ENCODE assay signal across 9 mouse cellular contexts in genomic region chr10:121427136-121427535, GRCm38 (mm10). TPM values are rescaled to one million over a fixed set of nuclear protein-coding genes. Genes with fewer than 3 reads are reported as not detected.
A peak's percentile ranks its signal among the peaks of the same experiment; 100 is the strongest.
DNase-seq lines count a peak whose midpoint lies in the region; ATAC-seq and TF ChIP-seq lines count a peak whose summit lies in the region.
"Had no signal": no experiment of that assay in that cellular context is flagged by ENCODE, and none has a peak within 500 bp of the region (broad histone marks: within the 10 kb centered on the region; RNA-seq: fewer than 3 reads in every experiment).

No protein-coding gene starts in this region.

- peak; percentile 78 for TF ChIP-seq CTCF in bone marrow, adult 2 months (IDR thresholded peaks at IDR 0.05; ENCODE audit: control insufficient read depth, insufficient read depth, low read length)
- peak; percentile 76 for TF ChIP-seq CTCF in intestine, postnatal 0 days (IDR thresholded peaks at IDR 0.05; ENCODE audit: low read depth)
- TF ChIP-seq CTCF in small intestine, adult 2 months (IDR thresholded peaks at IDR 0.05; ENCODE audit: extremely low read depth, insufficient read length, insufficient replicate concordance, low read depth, low read length): peak; percentile 58; the same call in 1 of the 2 replicates

- WGBS in bone marrow, adult 2 months: 33% methylated on average over 5 of the region's 5 CpGs
- WGBS in intestine, postnatal 0 days: 64% methylated on average over 5 of the region's 5 CpGs
- 70% methylated on average over 5 of the region's 5 CpGs for WGBS in small intestine, adult 2 months
- 63% methylated on average over 5 of the region's 5 CpGs for WGBS in midbrain, embryonic 14.5 days

- ATAC-seq in intestine, postnatal 0 days: no peak
- no peak for ATAC-seq in midbrain, embryonic 14.5 days (ENCODE audit: low FRiP score, low TSS enrichment)

- no peak overlapping the region for H3K4me2 ChIP-seq in intestine, postnatal 0 days (replicated peaks; ENCODE audit: low read depth)
- H3K4me2 ChIP-seq in midbrain, embryonic 14.5 days (ENCODE audit: low read length): no peak overlapping the region
- H3K4me2 ChIP-seq: midbrain, embryonic 12.5 days had no signal

- H3K27me3 ChIP-seq in intestine, postnatal 0 days (replicated peaks; ENCODE audit: control insufficient read depth, insufficient read depth, low read length): no peaks in the 10 kb centered on the region
- H3K27me3 ChIP-seq in small intestine, adult 2 months (ENCODE audit: control insufficient read depth, insufficient read depth, low read length): no peaks in the 10 kb centered on the region
- no peaks in the 10 kb centered on the region for H3K27me3 ChIP-seq in midbrain, embryonic 14.5 days (ENCODE audit: control insufficient read depth, insufficient read depth, low read length)
- H3K27me3 ChIP-seq: midbrain, embryonic 12.5 days had no signal

- no peak for TF ChIP-seq POLR2A in bone marrow, adult 2 months (IDR thresholded peaks at IDR 0.05; ENCODE audit: borderline replicate concordance, control insufficient read depth, low read depth, low read length)
- no peak for TF ChIP-seq POLR2A in small intestine, adult 2 months (IDR thresholded peaks at IDR 0.05; ENCODE audit: low read depth, low read length)

- peaks cover 3% of the 10 kb centered on the region; the same call in 1 of the 2 replicates for H3K36me3 ChIP-seq in intestine, postnatal 0 days (ENCODE audit: control insufficient read depth, insufficient read depth)
- peaks cover 2% of the 10 kb centered on the region; the same call in 1 of the 2 replicates for H3K36me3 ChIP-seq in small intestine, adult 2 months (ENCODE audit: control insufficient read depth, insufficient read depth, low read length)
- H3K36me3 ChIP-seq in midbrain, embryonic 14.5 days (ENCODE audit: control insufficient read depth, insufficient read depth, low read length): no peaks in the 10 kb centered on the region
- H3K36me3 ChIP-seq: midbrain, embryonic 12.5 days had no signal

- no peaks in the 10 kb centered on the region for H3K9me3 ChIP-seq in intestine, postnatal 0 days (ENCODE audit: control insufficient read depth)
- H3K9me3 ChIP-seq in midbrain, embryonic 14.5 days (ENCODE audit: control insufficient read depth, low read length): no peaks in the 10 kb centered on the region
- H3K9me3 ChIP-seq: midbrain, embryonic 12.5 days had no signal

- peaks cover 26% of the 10 kb centered on the region for H3K4me1 ChIP-seq in bone marrow, adult 2 months (ENCODE audit: control insufficient read depth, insufficient read depth, low read length)
- peaks cover 52% of the 10 kb centered on the region for H3K4me1 ChIP-seq in intestine, postnatal 0 days (replicated peaks; ENCODE audit: control insufficient read depth, insufficient read depth, low read length)
- H3K4me1 ChIP-seq in small intestine, adult 2 months (ENCODE audit: control insufficient read depth, insufficient read depth, insufficient read length, low read length): peaks cover 63% of the 10 kb centered on the region
- peaks cover 16% of the 10 kb centered on the region; the same call in 1 of the 2 replicates for H3K4me1 ChIP-seq in midbrain, embryonic 14.5 days (ENCODE audit: control insufficient read depth, insufficient read depth, low read length)

- no peak overlapping the region for H3K9ac ChIP-seq in intestine, postnatal 0 days (ENCODE audit: low read depth, low read length)
- no peak overlapping the region for H3K9ac ChIP-seq in midbrain, embryonic 14.5 days (replicated peaks; ENCODE audit: low read length)
- H3K9ac ChIP-seq: midbrain, embryonic 12.5 days had no signal

- peak overlapping the region; percentile 60 for H3K27ac ChIP-seq in bone marrow, adult 2 months (ENCODE audit: control insufficient read depth, insufficient read depth, low read depth, low read length, poor library complexity)
- 0 out of 2 replicates have a peak overlapping the region, but pooled peaks have one; percentile 46 for H3K27ac ChIP-seq in intestine, postnatal 0 days (ENCODE audit: low read depth, low read length)
- H3K27ac ChIP-seq in small intestine, adult 2 months (ENCODE audit: insufficient read depth, low read depth, low read length): peak overlapping the region; percentile 23; the same call in 1 of the 2 replicates
- no peak overlapping the region for H3K27ac ChIP-seq in midbrain, embryonic 14.5 days (replicated peaks; ENCODE audit: low read depth, low read length)
- H3K27ac ChIP-seq: midbrain, embryonic 12.5 days had no signal

- H3K4me3 ChIP-seq in bone marrow, adult 2 months (replicated peaks; ENCODE audit: control insufficient read depth, low read depth, low read length): no peak overlapping the region
- no peak overlapping the region for H3K4me3 ChIP-seq in intestine, postnatal 0 days (ENCODE audit: low read depth, low read length)
- no peak overlapping the region for H3K4me3 ChIP-seq in small intestine, adult 2 months (ENCODE audit: low read depth, low read length)
- H3K4me3 ChIP-seq in midbrain, embryonic 14.5 days (replicated peaks; ENCODE audit: low read depth, low read length): no peak overlapping the region
- H3K4me3 ChIP-seq: midbrain, embryonic 12.5 days had no signal

- peak; percentile 43 to 51 for DNase-seq in layer of hippocampus, postnatal 10 days (ENCODE audit: low spot score in 2 of 2)
- no peak for DNase-seq in layer of hippocampus, postnatal 36 days
- no peak for DNase-seq in cerebellum, postnatal 36 days
- DNase-seq in layer of hippocampus, postnatal 14 days (ENCODE audit: low spot score in 2 of 2): no peak
- DNase-seq in midbrain, embryonic 14.5 days: no peak

RNA-seq across cellular contexts. Expression of gene Rassf3, which starts 49.0 kb away (rescaled TPM):
- total RNA-seq in layer of hippocampus, postnatal 10 days (2021): 10 to 100 TPM; 14.3 to 15.5 TPM
- total RNA-seq in layer of hippocampus, postnatal 36 days (2021): 1 to 10 TPM; 8.2 to 8.9 TPM
- 18.8 and 41.2 TPM in 2 replicates for polyA plus RNA-seq in bone marrow, adult 2 months (2011; ENCODE audit: insufficient read depth, insufficient read length, low replicate concordance, missing spikeins)
- polyA plus RNA-seq in intestine, postnatal 0 days (2015; fragmentation: Nextera tagmentation; extraction: Ambion mirVana): 16.7 and 18.1 TPM in 2 replicates
- 16.5 and 25.8 TPM in 2 replicates for polyA plus RNA-seq in small intestine, adult 2 months (2012; rRNA removed)
- total RNA-seq in layer of hippocampus, postnatal 14 days (2021): 10 to 100 TPM; 12.0 to 12.6 TPM
- polyA plus RNA-seq in midbrain, embryonic 14.5 days (2014; fragmentation: Nextera tagmentation; extraction: Ambion mirVana): 2.4 and 4.5 TPM in 2 replicates

Comparison
In these comparisons a context has a peak if more than half of its experiments do, and no peak if none do; other contexts are left out.
1. DNase-seq: peak in layer of hippocampus, postnatal 10 days (2 of 2); none in layer of hippocampus, postnatal 36 days (0 of 2), cerebellum, postnatal 36 days (0 of 2), layer of hippocampus, postnatal 14 days (0 of 2) and midbrain, embryonic 14.5 days (single experiment).
2. Peak in every context shown above with its lines, with median percentiles within 50 percentile points of each other: CTCF ChIP-seq.